Mouse (Mus musculus) megakaryocyte, adult 5-6 weeks (primary cell): Measurements from ENCODE around the gene Trak1. TPM values are rescaled to one million over a fixed set of nuclear protein-coding genes. Genes with fewer than 3 reads are reported as not detected.

Source experiments
- ATAC-seq: 2 replicates; pipeline ENCODE4 v1.8.0; 2016; ENCODE audit warnings: mild to moderate bottlenecking, inconsistent platforms; ENCODE audit not compliant: poor library complexity, severe bottlenecking
- total RNA-seq, 2 experiments: library from RNA; stranded (forward) in 1 of 2; stranded (reverse) in 1 of 2; fragments of 153-499, 151-499 nt in 1 of 2; fragments of 221-1000, 200-1000 nt in 1 of 2; gene quantifications; 2 replicates each; pipeline versions ENCODE4 v1.2.3 to v1.2.4; 2015 to 2017

Gene Trak1
- total RNA-seq, 2 experiments from 2014 or later, result 20.0 to 25.0 TPM

- no peak for ATAC-seq
These were observed 66.6 kb downstream of the Trak1 start for GRCm38 (mm10) chr9:121363932-121364331.

- no peak for ATAC-seq
These were observed 69.0 kb downstream of the Trak1 start for GRCm38 (mm10) chr9:121366135-121366863.

- ATAC-seq, result peak; percentile 20; the same call in 1 of the 2 replicates
These were observed 69.6 kb downstream of the Trak1 start for GRCm38 (mm10) chr9:121366864-121367245.

- no peak for ATAC-seq
These were observed 72.3 kb downstream of the Trak1 start for GRCm38 (mm10) chr9:121369573-121369972.

GRCm38 (mm10) chr9:121371346-121371891, 74.1 kb downstream of the Trak1 start:
- ATAC-seq, result peak; percentile 54

- peak; percentile 25 for ATAC-seq
These were observed 74.8 kb downstream of the Trak1 start for GRCm38 (mm10) chr9:121371946-121372646.

- ATAC-seq, result no peak
These were observed 75.8 kb downstream of the Trak1 start for GRCm38 (mm10) chr9:121373107-121373506.

GRCm38 (mm10) chr9:121373512-121373911, 76.2 kb downstream of the Trak1 start:
- no peak for ATAC-seq

- ATAC-seq, result peak; percentile 74
These were observed 77.0 kb downstream of the Trak1 start for GRCm38 (mm10) chr9:121374076-121374863.

- ATAC-seq, result no peak
These were observed 77.6 kb downstream of the Trak1 start for GRCm38 (mm10) chr9:121374864-121375255.

- no peak for ATAC-seq
These were observed 78.8 kb downstream of the Trak1 start for GRCm38 (mm10) chr9:121376094-121376493.

GRCm38 (mm10) chr9:121380310-121380920, 83.1 kb downstream of the Trak1 start:
- no peak for ATAC-seq

GRCm38 (mm10) chr9:121381678-121382297, 84.5 kb downstream of the Trak1 start:
- peak; percentile 41; the same call in 1 of the 2 replicates for ATAC-seq

GRCm38 (mm10) chr9:121382568-121382967, 85.3 kb downstream of the Trak1 start:
- ATAC-seq, result peak; percentile 74

- ATAC-seq, result no peak
These were observed 85.9 kb downstream of the Trak1 start for GRCm38 (mm10) chr9:121383180-121383586.

GRCm38 (mm10) chr9:121384620-121385019, 87.3 kb downstream of the Trak1 start:
- no peak for ATAC-seq

- peak; percentile 71 for ATAC-seq
These were observed 87.9 kb downstream of the Trak1 start for GRCm38 (mm10) chr9:121385091-121385748.

GRCm38 (mm10) chr9:121385749-121386350, 88.5 kb downstream of the Trak1 start:
- ATAC-seq, result no peak
